Mouse (Mus musculus): ENCODE data around the gene Tmem51.

Tmem51 gene

DNA sequence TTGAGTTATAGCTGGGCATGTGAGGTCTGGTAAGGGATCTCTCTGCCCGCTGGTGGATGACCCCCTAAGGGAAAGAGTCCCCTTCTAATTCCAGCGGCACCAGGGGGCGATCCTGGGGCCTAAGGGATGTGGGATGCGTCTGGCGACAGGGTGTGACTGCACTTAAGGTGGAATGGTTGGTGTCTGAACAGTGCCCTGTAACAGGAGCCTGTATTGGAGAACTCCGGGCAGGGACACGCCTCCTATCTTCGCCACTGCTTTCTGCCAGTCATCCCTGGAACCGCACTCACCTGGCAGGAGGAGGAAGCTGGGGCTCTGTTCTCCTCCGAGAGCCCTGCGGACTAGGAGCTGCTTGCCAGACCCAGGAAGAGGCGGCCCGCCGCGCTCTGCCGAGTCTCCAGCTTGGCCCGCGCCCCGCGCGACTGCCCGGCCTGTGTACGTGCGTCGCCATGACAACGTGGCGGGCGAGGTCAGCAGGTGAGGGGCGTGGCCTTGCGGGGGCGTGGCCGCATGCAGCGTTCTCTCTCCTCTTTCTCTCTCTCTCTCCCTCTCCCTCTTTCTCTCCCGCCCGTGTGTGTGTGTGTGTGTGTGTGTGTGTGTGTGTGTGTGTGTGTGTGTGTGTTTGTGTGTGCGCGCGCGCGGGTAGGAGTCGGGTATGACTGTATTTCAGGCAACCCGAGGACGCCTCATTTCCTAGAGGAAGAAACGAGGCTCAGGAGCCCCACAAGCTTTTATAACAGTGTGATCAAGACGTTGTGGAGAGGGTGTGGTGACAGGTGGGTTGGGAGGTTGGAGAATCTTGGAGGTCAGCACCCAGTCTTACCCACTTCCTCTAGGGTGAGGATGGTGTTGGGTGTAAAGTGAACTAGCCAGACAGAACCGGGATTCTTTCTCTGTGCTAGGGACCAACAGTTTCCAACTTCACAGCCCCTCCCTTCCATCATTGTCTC, 69.2 kb downstream of the Tmem51 start, which contains the start of gene Fhad1:
TSS of gene Fhad1 (minus strand) at position 424 of the 950 bp plus-strand sequence.
- no peak for DNase-seq (ENCODE audit: low read depth)

DNA sequence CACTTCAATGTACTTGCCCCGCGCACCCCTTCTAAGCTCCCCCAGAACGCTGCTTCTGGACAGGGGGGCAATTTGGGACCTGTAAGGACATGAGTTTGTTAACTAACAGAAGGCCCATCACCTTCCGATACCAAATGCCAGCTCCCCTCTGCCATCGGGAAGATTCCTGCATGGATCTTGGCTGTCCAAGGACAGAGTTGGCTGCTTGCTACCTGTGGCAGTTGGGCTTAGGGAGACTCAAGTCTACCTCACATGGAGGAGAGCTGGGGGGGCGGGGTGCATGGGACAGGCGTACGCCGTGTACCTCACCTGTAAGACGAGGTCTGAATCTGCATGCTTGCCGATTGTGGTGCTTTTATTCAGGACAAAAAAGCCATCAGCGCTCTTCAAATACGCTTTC, 72.9 kb downstream of the Tmem51 start:
- no peak for DNase-seq (ENCODE audit: low read depth)

DNA sequence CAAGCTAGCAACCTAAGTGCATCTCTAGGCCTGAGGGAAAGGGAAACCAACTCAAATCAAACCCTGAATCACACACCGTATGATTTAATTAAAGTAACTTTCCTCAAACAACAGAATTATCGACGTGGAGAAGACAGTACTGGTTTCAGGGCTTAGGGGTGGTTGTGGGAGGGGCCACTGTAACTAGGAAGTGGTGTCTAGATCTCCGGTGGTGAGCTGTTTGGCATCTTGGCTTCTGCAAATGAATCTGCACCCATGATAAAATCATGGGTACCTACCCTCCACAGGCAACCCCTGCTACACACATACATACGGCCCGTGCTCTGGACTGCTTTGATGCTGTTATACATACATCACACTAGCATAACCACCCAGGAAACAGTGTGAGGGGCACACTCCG, 73.7 kb downstream of the Tmem51 start:
- no peak for DNase-seq (ENCODE audit: low read depth)

GRCm38 (mm10) chr4:142008206-142008605, 75.9 kb downstream of the Tmem51 start:
- DNase-seq (ENCODE audit: low read depth), result no peak

DNA sequence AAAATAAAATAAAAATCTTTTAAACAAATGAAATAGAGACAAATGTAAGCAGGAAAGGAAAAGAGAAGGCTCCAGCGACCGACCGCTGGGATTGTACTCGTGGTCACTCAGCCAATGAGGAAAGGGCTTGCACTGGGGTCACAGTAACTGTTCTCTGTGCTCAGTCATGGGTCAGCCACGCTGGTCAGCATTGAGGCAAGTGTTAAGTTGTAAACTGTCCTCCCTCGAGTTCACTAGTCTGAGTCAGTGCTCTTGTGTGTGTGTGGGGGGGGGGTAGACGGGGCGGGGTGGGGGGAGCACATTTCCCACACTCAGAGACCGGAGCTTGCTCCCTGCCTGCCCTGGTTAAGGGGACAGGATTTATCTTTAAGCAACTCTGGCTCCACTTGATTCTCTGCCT, 83.5 kb downstream of the Tmem51 start:
- no peak for DNase-seq (ENCODE audit: low read depth)

DNA sequence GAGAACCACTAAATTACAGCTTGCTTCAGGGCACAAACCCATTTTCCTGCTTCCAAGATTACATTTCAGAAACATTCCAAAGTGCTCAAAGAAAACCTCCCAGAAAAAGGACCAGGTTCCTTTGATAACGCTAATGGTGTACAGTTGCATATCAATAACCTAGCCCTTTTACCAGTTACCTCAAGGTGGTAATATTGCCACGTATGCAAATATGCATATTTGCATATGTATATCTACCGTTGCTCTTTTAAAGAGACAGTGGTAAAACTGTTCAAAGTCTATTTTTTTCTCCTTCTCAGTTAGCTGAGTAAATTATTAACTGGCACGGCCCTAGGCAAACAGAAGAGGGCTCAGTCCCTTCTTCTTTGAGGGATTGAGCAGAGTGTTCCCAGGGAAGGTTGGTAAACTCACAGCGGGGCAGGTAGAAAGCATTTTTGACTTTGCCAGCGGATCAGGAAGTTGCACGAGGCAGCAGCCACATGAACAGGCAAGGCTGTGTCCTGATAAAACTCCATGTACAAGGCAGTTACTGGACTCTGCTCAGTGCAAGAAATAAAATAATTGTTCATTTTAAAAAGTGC, 84.5 kb downstream of the Tmem51 start:
- DNase-seq (ENCODE audit: low read depth), result no peak

GRCm38 (mm10) chr4:141998282-141998821, 85.8 kb downstream of the Tmem51 start:
- DNase-seq (ENCODE audit: low read depth), result no peak

DNA sequence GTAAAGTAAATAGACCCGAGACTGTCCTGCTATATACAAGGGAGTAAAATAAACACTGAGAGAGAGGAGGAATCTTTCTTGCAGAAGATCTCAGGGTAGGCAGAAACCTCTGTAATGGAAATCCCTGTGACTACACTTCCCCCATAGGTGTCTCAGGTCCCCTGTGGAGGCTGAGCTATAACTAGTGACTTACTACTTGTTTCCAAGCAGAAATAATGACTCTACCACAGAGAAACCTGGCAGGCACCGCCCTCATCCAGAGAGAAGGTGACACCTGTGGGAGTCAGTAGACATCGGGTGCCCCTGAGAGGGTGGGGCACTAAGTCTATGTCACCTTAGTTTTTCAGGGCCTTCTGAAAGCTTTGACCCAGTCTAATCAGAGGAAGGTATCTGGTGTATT, 87.2 kb downstream of the Tmem51 start:
- DNase-seq (ENCODE audit: low read depth), result no peak

GRCm38 (mm10) chr4:141996086-141996485, 88.0 kb downstream of the Tmem51 start:
- no peak for DNase-seq (ENCODE audit: low read depth)

- peak; percentile 36 for DNase-seq (ENCODE audit: low read depth)
Measured at GRCm38 (mm10) chr4:141994062-141994471, 90.0 kb downstream of the Tmem51 start.

- no peak for DNase-seq (ENCODE audit: low read depth)
Measured at GRCm38 (mm10) chr4:141993347-141994061, 90.6 kb downstream of the Tmem51 start.

- DNase-seq (ENCODE audit: low read depth), result no peak
Measured at GRCm38 (mm10) chr4:141992530-141993204, 91.4 kb downstream of the Tmem51 start.

DNA sequence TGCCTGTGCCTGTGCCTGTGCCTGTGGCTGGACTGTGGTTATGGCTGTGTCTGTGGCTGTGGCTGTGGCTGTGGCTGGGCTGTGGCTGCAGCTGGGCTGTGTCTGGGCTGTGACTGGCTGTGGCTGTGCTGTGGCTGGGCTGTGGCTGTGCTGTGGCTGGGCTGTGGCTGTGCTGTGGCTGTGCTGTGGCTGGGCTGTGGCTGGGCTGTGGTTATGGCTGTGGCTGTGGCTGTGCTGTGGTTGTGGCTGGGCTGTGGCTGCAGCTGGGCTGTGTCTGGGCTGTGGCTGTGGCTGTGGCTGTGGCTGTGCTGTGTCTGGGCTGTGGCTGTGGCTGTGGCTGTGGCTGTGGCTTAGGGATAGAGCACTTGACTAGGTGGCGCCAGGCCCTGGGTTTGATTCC, 95.9 kb downstream of the Tmem51 start:
- no peak for DNase-seq (ENCODE audit: low read depth)

DNA sequence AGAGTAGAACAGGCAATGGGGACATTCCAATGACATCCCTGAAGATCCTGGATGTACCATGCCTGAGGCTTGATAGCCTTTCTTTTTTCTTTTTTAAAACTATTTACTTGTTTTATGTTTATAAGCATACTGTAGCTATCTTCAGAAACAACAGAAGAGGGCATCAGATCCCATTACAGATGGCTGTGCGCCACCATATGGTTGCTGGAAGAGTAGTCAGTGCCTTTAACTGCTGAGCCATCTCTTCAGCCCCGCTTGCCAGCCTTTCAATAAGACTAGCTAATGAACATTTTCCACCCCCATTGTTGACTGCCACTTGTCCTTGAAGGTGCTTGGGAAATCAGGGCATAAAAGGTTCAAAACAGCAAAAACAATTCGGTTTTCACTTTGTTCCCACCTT, 100.4 kb downstream of the Tmem51 start:
- no peak for DNase-seq (ENCODE audit: low read depth)

DNA sequence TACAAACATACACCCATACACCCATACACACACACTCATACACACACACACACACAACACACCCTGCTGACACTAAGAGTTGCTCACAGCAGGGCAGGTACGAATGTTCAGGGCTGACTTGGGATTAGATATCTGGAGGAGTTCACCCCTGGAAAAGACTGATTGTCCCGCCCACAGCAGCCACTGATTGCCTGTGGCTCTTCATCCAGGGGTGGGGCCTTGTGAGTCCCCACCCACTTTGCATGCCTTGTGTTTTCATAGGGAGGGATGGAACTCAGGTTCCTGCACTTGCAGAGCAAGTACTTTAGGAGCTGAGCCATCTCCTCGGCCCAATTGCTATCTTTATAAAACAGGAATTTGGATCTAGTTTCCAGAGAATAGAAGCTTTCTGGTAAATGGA, 102.6 kb downstream of the Tmem51 start:
- no peak for DNase-seq (ENCODE audit: low read depth)

Data from c-Kit-positive CD71-negative TER-119-negative erythroid progenitor cells, embryonic 14.5 days (primary cell).